Mouse (Mus musculus) embryonic facial prominence, embryonic 15.5 days (tissue): ENCODE results near the gene Rbms3. TPM values are rescaled to one million over a fixed set of nuclear protein-coding genes. Genes with fewer than 3 reads are reported as not detected.

Experiments
- ATAC-seq: fragments of 200-750 bp; cut with Nextera tagmentation; 2 replicates; pipeline ENCODE4 v1.8.0; 2017; ENCODE audit warnings: low read depth, moderate TSS enrichment; ENCODE audit not compliant: insufficient number of reproducible peaks, low FRiP score, low TSS enrichment
- H3K27ac ChIP-seq: fragments of 300-500 bp; sonication (generic); replicated peaks from 2 replicates; pipeline ENCODE4 v1.5.1; 2015; ENCODE audit warnings: mild to moderate bottlenecking, inconsistent platforms
- H3K27me3 ChIP-seq: fragments of 300-500 bp; sonication (generic); 2 replicates; pipeline ENCODE4 v1.6.1; 2015; ENCODE audit warnings: inconsistent platforms
- H3K36me3 ChIP-seq: fragments of 300-500 bp; sonication (generic); 2 replicates; pipeline ENCODE4 v1.6.1; 2015; ENCODE audit warnings: mild to moderate bottlenecking, inconsistent platforms
- H3K4me1 ChIP-seq: fragments of 300-500 bp; sonication (generic); 2 replicates; pipeline ENCODE4 v1.6.1; 2015; ENCODE audit warnings: inconsistent platforms
- H3K4me2 ChIP-seq: fragments of 300-500 bp; sonication (generic); replicated peaks from 2 replicates; pipeline ENCODE4 v1.6.1; 2015; ENCODE audit warnings: mild to moderate bottlenecking, inconsistent platforms
- H3K4me3 ChIP-seq: fragments of 300-500 bp; sonication (generic); replicated peaks from 2 replicates; pipeline ENCODE4 v1.5.1; 2015; ENCODE audit warnings: mild to moderate bottlenecking, inconsistent platforms
- H3K9ac ChIP-seq: fragments of 300-500 bp; sonication (generic); 2 replicates; pipeline ENCODE4 v1.6.1; 2015; ENCODE audit warnings: inconsistent platforms
- H3K9me3 ChIP-seq: fragments of 300-500 bp; sonication (generic); replicated peaks from 2 replicates; pipeline ENCODE4 v1.6.1; 2016; ENCODE audit warnings: inconsistent platforms
- WGBS: fragments of 180-500 bp; shearing (Covaris S2); methylation state at CpG from one replicate; pipeline ENCODE4 v1.1.7; 2015; 5-methylcytosine and 5-hydroxymethylcytosine counted together
- polyA plus RNA-seq: library from polyadenylated mRNA; unstranded; fragments of >200 nt; fragmentation: Nextera tagmentation; extraction: Ambion mirVana; gene quantifications from 2 replicates; pipeline ENCODE4 v1.2.1, GENCODE M21; 2015

The Rbms3 gene
- polyA plus RNA-seq, 1 experiment from 2014 or later = 84.3 TPM

GRCm38 (mm10) chr9:117067703-117068419 is 561.9 kb downstream of the Rbms3 start:
- Histone ChIP-seq H3K4me2 (no peak overlapping the region), H3K36me3 (peaks cover 8% of the 10 kb centered on the region; the same call in 1 of the 2 replicates), H3K27me3 (no peaks in the 10 kb centered on the region), H3K9ac (no peak overlapping the region), H3K4me1 (peaks cover 8% of the 10 kb centered on the region; the same call in 1 of the 2 replicates), H3K27ac (no peak overlapping the region), H3K9me3 (no peaks in the 10 kb centered on the region), H3K4me3 (no peak overlapping the region)
- no peak for ATAC-seq
- WGBS = 83% methylated on average over 11 of the region's 11 CpGs

GRCm38 (mm10) chr9:117066502-117066901 is 563.2 kb downstream of the Rbms3 start:
- Histone ChIP-seq H3K36me3 (peaks cover 8% of the 10 kb centered on the region; the same call in 1 of the 2 replicates), H3K4me2 (no peak overlapping the region), H3K4me1 (no peaks in the 10 kb centered on the region), H3K27me3 (no peaks in the 10 kb centered on the region), H3K9me3 (no peaks in the 10 kb centered on the region), H3K9ac (no peak overlapping the region), H3K27ac (no peak overlapping the region), H3K4me3 (no peak overlapping the region)
- no peak for ATAC-seq
- 83% methylated on average over 3 of the region's 3 CpGs for WGBS

- H3K4me2 ChIP-seq = no peak overlapping the region
- no peak overlapping the region for H3K27ac ChIP-seq
- no peaks in the 10 kb centered on the region for H3K4me1 ChIP-seq
- no peaks in the 10 kb centered on the region for H3K27me3 ChIP-seq
- 90% methylated on average over 6 of the region's 6 CpGs for WGBS
- H3K9me3 ChIP-seq = no peaks in the 10 kb centered on the region
- no peak for ATAC-seq
- H3K9ac ChIP-seq = no peak overlapping the region
- no peak overlapping the region for H3K4me3 ChIP-seq
- peaks cover 8% of the 10 kb centered on the region; the same call in 1 of the 2 replicates for H3K36me3 ChIP-seq
These were observed 564.1 kb downstream of the Rbms3 start for GRCm38 (mm10) chr9:117065601-117066000.

- Histone ChIP-seq H3K27me3 (no peaks in the 10 kb centered on the region), H3K9ac (no peak overlapping the region), H3K9me3 (no peaks in the 10 kb centered on the region), H3K27ac (no peak overlapping the region), H3K4me1 (no peaks in the 10 kb centered on the region), H3K4me2 (no peak overlapping the region), H3K4me3 (no peak overlapping the region), H3K36me3 (peaks cover 4% of the 10 kb centered on the region; the same call in 1 of the 2 replicates)
- WGBS = 91% methylated on average over 1 of the region's 1 CpGs
- ATAC-seq = no peak
These were observed 570.1 kb downstream of the Rbms3 start for GRCm38 (mm10) chr9:117059586-117059985.

- Histone ChIP-seq H3K4me2 (no peak overlapping the region), H3K36me3 (peaks cover 4% of the 10 kb centered on the region; the same call in 1 of the 2 replicates), H3K9me3 (no peaks in the 10 kb centered on the region), H3K27ac (no peak overlapping the region), H3K4me1 (no peaks in the 10 kb centered on the region), H3K27me3 (no peaks in the 10 kb centered on the region), H3K4me3 (no peak overlapping the region), H3K9ac (no peak overlapping the region)
- no peak for ATAC-seq
- 85% methylated on average over 6 of the region's 6 CpGs for WGBS
These were observed 570.6 kb downstream of the Rbms3 start for GRCm38 (mm10) chr9:117059135-117059534.

GRCm38 (mm10) chr9:117051935-117052334 is 577.8 kb downstream of the Rbms3 start:
- H3K9me3 ChIP-seq = no peaks in the 10 kb centered on the region
- H3K27me3 ChIP-seq = no peaks in the 10 kb centered on the region
- no peak for ATAC-seq
- no peak overlapping the region for H3K4me2 ChIP-seq
- H3K9ac ChIP-seq = no peak overlapping the region
- H3K4me1 ChIP-seq = no peaks in the 10 kb centered on the region
- H3K36me3 ChIP-seq = peaks cover 4% of the 10 kb centered on the region; the same call in 1 of the 2 replicates
- H3K4me3 ChIP-seq = no peak overlapping the region
- H3K27ac ChIP-seq = no peak overlapping the region
- 95% methylated on average over 2 of the region's 2 CpGs for WGBS

GRCm38 (mm10) chr9:117048641-117049040 is 581.1 kb downstream of the Rbms3 start:
- Histone ChIP-seq H3K27me3 (no peaks in the 10 kb centered on the region), H3K9ac (no peak overlapping the region), H3K4me1 (no peaks in the 10 kb centered on the region), H3K4me2 (no peak overlapping the region), H3K36me3 (no peaks in the 10 kb centered on the region), H3K4me3 (no peak overlapping the region), H3K27ac (no peak overlapping the region), H3K9me3 (no peaks in the 10 kb centered on the region)
- no peak for ATAC-seq
- WGBS = 91% methylated on average over 1 of the region's 1 CpGs

- H3K36me3 ChIP-seq = no peaks in the 10 kb centered on the region
- no peak for ATAC-seq
- 19% methylated on average over 2 of the region's 2 CpGs for WGBS
These were observed 587.7 kb downstream of the Rbms3 start for GRCm38 (mm10) chr9:117041993-117042366.

GRCm38 (mm10) chr9:117041291-117041992 is 588.3 kb downstream of the Rbms3 start:
- Histone ChIP-seq H3K4me1 (peaks cover 16% of the 10 kb centered on the region), H3K27me3 (no peaks in the 10 kb centered on the region), H3K9ac (no peak overlapping the region), H3K4me3 (no peak overlapping the region), H3K4me2 (no peak overlapping the region), H3K27ac (no peak overlapping the region; the same call in 1 of the 2 replicates), H3K36me3 (no peaks in the 10 kb centered on the region), H3K9me3 (no peaks in the 10 kb centered on the region)
- no peak for ATAC-seq

More at GRCm38 (mm10) chr9:117041993-117042366, 587.7 kb downstream of the Rbms3 start:
- Histone ChIP-seq H3K27me3 (no peaks in the 10 kb centered on the region), H3K9ac (no peak overlapping the region), H3K4me2 (no peak overlapping the region), H3K27ac (peak overlapping the region; percentile 17; the same call in 1 of the 2 replicates), H3K4me1 (peaks cover 16% of the 10 kb centered on the region), H3K4me3 (no peak overlapping the region), H3K9me3 (no peaks in the 10 kb centered on the region)

- no peak for ATAC-seq
These were observed 589.7 kb downstream of the Rbms3 start for GRCm38 (mm10) chr9:117039941-117040453.

GRCm38 (mm10) chr9:117032690-117033089 is 597.0 kb downstream of the Rbms3 start:
- no peaks in the 10 kb centered on the region for H3K36me3 ChIP-seq
- H3K9me3 ChIP-seq = no peaks in the 10 kb centered on the region
- H3K9ac ChIP-seq = no peak overlapping the region
- H3K4me3 ChIP-seq = no peak overlapping the region
- 0 out of 2 replicates have a peak, but pooled peaks cover 9% of the 10 kb centered on the region for H3K4me1 ChIP-seq
- H3K27ac ChIP-seq = no peak overlapping the region
- 81% methylated on average over 1 of the region's 1 CpGs for WGBS
- ATAC-seq = no peak
- no peak overlapping the region for H3K4me2 ChIP-seq
- no peaks in the 10 kb centered on the region for H3K27me3 ChIP-seq

More at GRCm38 (mm10) chr9:117039941-117040453, 589.7 kb downstream of the Rbms3 start:
- Histone ChIP-seq H3K4me1 (peaks cover 16% of the 10 kb centered on the region), H3K27ac (no peak overlapping the region), H3K4me2 (no peak overlapping the region), H3K9ac (no peak overlapping the region), H3K36me3 (no peaks in the 10 kb centered on the region), H3K4me3 (no peak overlapping the region), H3K9me3 (no peaks in the 10 kb centered on the region), H3K27me3 (no peaks in the 10 kb centered on the region)
- WGBS = 66% methylated on average over 6 of the region's 6 CpGs
